Mouse (Mus musculus) limb, embryonic 13.5 days (tissue): ENCODE measurements at regions not wholly inside any gene's neighbourhood (a gene's known extent, or its start where the extent isn't known, plus 50 kb on each side); places are given as distances from the start of the nearest gene placed in this dataset.

ENCODE experiments used
- ATAC-seq: fragments of 200-750 bp; cut with Nextera tagmentation; 2 replicates; pipeline ENCODE4 v1.8.0; 2017; ENCODE audit warnings: low read depth, moderate number of reproducible peaks, moderate TSS enrichment; ENCODE audit not compliant: low FRiP score
- H3K27ac ChIP-seq: fragments of 300-500 bp; sonication (generic); 2 replicates; pipeline ENCODE4 v1.5.1; 2015; ENCODE audit warnings: inconsistent platforms, mild to moderate bottlenecking, moderate library complexity
- H3K27me3 ChIP-seq: fragments of 300-500 bp; sonication (generic); 2 replicates; pipeline ENCODE4 v1.6.1; 2015; ENCODE audit warnings: mild to moderate bottlenecking, inconsistent platforms
- H3K36me3 ChIP-seq: fragments of 300-500 bp; sonication (generic); 2 replicates; pipeline ENCODE4 v1.6.1; 2015; ENCODE audit warnings: inconsistent platforms, mild to moderate bottlenecking, moderate library complexity
- H3K4me1 ChIP-seq: fragments of 300-500 bp; sonication (generic); 2 replicates; pipeline ENCODE4 v1.6.1; 2015; ENCODE audit warnings: inconsistent platforms
- H3K4me2 ChIP-seq: fragments of 300-500 bp; sonication (generic); replicated peaks from 2 replicates; pipeline ENCODE4 v1.6.1; 2015; ENCODE audit warnings: inconsistent platforms, mild to moderate bottlenecking, moderate library complexity
- H3K4me3 ChIP-seq: fragments of 300-500 bp; sonication (generic); 2 replicates; pipeline ENCODE4 v1.5.1; 2015; ENCODE audit warnings: moderate library complexity, mild to moderate bottlenecking, inconsistent platforms
- H3K9ac ChIP-seq: fragments of 300-500 bp; sonication (generic); 2 replicates; pipeline ENCODE4 v1.6.1; 2015; ENCODE audit warnings: mild to moderate bottlenecking, inconsistent platforms
- H3K9me3 ChIP-seq: fragments of 300-500 bp; sonication (generic); 2 replicates; pipeline ENCODE4 v1.6.1; 2016; ENCODE audit warnings: inconsistent platforms
- WGBS: fragments of 180-500 bp; shearing (Covaris S2); methylation state at CpG from one replicate; pipeline ENCODE4 v1.1.7; 2015; 5-methylcytosine and 5-hydroxymethylcytosine counted together

DNA sequence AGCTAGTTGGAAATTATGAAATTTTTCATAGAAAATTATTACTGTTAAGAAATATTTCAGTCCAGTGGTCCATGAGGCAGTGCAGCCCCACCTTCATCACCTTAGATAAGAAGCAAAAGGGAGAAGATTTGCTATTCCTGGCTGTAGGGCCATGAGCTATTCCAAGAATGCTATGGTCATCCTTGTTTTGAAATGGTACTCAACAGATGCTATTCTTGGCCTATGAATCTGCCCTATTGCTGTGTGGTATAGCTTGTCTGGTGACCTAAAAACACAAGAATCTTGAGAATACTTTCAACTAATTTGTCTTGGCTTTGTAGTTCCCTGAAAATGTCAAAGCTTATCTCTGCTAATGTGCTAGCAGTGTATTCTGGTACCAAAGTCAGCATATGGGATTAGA lies 254.8 kb upstream of the Rasgrp1 start:
- Histone ChIP-seq H3K36me3 (no peaks in the 10 kb centered on the region), H3K27me3 (peaks cover 27% of the 10 kb centered on the region), H3K27ac (no peak overlapping the region), H3K4me2 (no peak overlapping the region), H3K9me3 (no peaks in the 10 kb centered on the region), H3K4me3 (no peak overlapping the region), H3K4me1 (no peaks in the 10 kb centered on the region), H3K9ac (no peak overlapping the region)
- ATAC-seq, result no peak

DNA sequence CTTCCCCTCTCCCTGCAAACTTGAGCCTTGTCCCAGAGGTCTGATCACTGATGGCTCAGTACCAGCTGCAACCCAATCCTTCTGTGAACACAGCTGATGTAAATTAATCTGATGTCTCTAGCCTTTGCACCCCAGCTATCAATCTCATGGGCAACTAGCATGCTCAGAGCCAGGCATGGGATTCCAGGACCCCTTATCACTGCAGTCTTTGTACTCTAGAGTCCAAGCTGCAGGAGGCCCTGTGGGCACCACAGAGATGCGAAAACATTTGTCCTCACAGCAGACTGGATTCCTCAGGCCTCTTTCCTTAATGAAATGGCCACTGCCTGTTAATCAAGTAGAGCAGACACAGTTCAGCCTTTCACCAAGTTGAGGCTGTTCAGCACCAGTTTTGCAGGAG lies 272.0 kb upstream of the Rasgrp1 start:
- H3K9me3 ChIP-seq, result no peaks in the 10 kb centered on the region
- H3K4me1 ChIP-seq, result peaks cover 9% of the 10 kb centered on the region
- no peak overlapping the region for H3K4me3 ChIP-seq
- 56% methylated on average over 1 of the region's 1 CpGs for WGBS
- no peaks in the 10 kb centered on the region for H3K36me3 ChIP-seq
- H3K4me2 ChIP-seq, result no peak overlapping the region
- no peak overlapping the region for H3K27ac ChIP-seq
- no peaks in the 10 kb centered on the region for H3K27me3 ChIP-seq
- H3K9ac ChIP-seq, result no peak overlapping the region
- ATAC-seq, result no peak

DNA sequence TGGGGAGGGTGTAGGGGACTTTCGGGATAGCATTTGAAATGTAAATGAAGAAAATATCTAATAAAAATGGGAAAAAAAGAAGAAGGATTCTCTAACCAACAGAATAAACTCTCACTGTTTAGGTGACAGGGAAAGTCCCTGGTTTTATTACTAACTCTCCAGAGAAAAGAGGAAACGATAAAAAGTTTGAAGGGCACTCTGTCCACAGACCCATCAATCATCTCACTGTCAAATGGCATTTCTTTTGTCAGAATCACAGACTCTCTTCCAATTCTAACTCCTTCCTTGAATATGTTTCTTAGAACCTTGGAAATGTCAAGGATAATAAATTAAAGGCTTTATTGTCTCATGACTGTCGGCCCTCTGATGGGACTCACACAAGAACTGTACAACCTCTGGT lies 275.3 kb upstream of the Rasgrp1 start:
- Histone ChIP-seq H3K27ac (no peak overlapping the region), H3K9ac (no peak overlapping the region), H3K9me3 (no peaks in the 10 kb centered on the region), H3K4me2 (no peak overlapping the region), H3K27me3 (no peaks in the 10 kb centered on the region), H3K36me3 (no peaks in the 10 kb centered on the region), H3K4me1 (peaks cover 14% of the 10 kb centered on the region), H3K4me3 (no peak overlapping the region)
- 82% methylated on average over 3 of the region's 3 CpGs for WGBS
- ATAC-seq, result no peak

- no peak overlapping the region for H3K4me3 ChIP-seq
- WGBS, result 52% methylated on average over 3 of the region's 3 CpGs
- peaks cover 9% of the 10 kb centered on the region for H3K4me1 ChIP-seq
- H3K27me3 ChIP-seq, result no peaks in the 10 kb centered on the region
- H3K9me3 ChIP-seq, result no peaks in the 10 kb centered on the region
- H3K27ac ChIP-seq, result no peak overlapping the region
- H3K9ac ChIP-seq, result no peak overlapping the region
- H3K36me3 ChIP-seq, result no peaks in the 10 kb centered on the region
- ATAC-seq, result no peak
- H3K4me2 ChIP-seq, result no peak overlapping the region
Measured at GRCm38 (mm10) chr2:117623955-117624354, 281.2 kb upstream of the Rasgrp1 start.

DNA sequence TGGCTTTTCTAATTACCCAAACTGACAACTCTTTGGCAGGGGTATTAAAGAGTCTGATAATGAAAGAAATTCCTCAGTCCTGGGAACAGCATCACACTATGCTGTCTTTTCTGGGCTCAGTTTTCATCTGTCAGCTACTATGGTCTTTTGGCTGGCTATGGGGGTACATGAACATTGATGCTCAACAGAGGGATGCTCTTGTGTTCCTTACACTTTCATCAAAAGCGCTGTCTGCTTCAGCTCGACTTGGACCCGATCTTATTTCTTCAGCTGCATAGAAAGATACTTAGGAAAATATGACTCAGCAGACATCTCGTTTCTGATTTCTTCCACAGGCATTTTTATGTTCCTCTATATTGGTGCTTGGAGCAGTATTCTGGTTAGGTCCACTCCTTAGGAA lies 292.1 kb upstream of the Rasgrp1 start:
- ATAC-seq, result no peak
- no peaks in the 10 kb centered on the region for H3K9me3 ChIP-seq
- no peak overlapping the region for H3K4me3 ChIP-seq
- H3K27me3 ChIP-seq, result no peaks in the 10 kb centered on the region
- H3K4me1 ChIP-seq, result no peaks in the 10 kb centered on the region
- no peak overlapping the region for H3K4me2 ChIP-seq
- no peak overlapping the region for H3K27ac ChIP-seq
- no peaks in the 10 kb centered on the region for H3K36me3 ChIP-seq
- no peak overlapping the region for H3K9ac ChIP-seq
- 77% methylated on average over 4 of the region's 4 CpGs for WGBS

GRCm38 (mm10) chr2:117637397-117637796 lies 294.6 kb upstream of the Rasgrp1 start:
- Histone ChIP-seq H3K4me1 (no peaks in the 10 kb centered on the region), H3K27me3 (no peaks in the 10 kb centered on the region), H3K4me3 (no peak overlapping the region), H3K27ac (no peak overlapping the region), H3K9ac (no peak overlapping the region), H3K4me2 (no peak overlapping the region), H3K36me3 (no peaks in the 10 kb centered on the region), H3K9me3 (no peaks in the 10 kb centered on the region)
- no peak for ATAC-seq
- 53% methylated on average over 2 of the region's 2 CpGs for WGBS

DNA sequence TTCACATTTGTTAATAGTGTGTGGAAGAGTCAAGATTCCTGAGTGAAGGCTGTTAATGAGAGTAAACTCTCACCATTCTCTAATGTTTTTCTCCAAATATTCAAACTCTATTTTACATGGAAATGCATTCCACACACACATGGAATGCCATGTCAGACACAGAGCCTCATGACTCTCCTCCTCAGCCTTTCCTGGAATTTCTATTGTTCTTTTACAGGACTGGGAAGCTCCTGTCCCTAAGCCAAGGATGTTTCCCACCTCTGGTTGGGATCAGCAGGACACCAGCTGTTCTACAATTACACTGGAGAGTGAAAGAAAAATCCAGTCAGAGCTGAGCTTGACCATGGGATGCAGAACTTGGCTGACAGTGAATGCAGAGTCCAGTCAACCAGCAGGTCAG lies 309.3 kb upstream of the Rasgrp1 start:
- Histone ChIP-seq H3K27ac (no peak overlapping the region), H3K9ac (no peak overlapping the region), H3K4me2 (no peak overlapping the region), H3K9me3 (no peaks in the 10 kb centered on the region), H3K4me3 (no peak overlapping the region), H3K36me3 (no peaks in the 10 kb centered on the region), H3K4me1 (peaks cover 13% of the 10 kb centered on the region), H3K27me3 (no peaks in the 10 kb centered on the region)
- no peak for ATAC-seq

DNA sequence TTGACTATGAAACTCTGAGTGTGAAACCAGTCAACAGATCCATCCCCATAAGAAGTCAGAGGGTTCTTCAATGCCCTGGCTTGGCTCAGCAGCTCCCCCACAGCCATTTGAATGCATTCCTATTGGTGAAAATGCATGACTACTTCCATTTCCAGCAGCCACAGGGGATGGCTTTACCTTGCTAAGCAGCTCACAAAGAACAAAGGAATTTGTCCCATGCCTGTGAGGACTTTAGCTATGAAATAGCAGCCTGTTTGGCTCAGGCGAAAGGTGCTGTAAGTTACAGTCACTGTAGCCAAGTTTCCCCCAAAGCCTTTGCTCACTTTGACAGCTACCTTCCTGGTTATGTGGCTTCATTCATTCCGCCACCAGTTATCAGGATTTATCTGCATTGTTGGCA lies 309.8 kb upstream of the Rasgrp1 start:
- Histone ChIP-seq H3K4me3 (no peak overlapping the region), H3K9me3 (no peaks in the 10 kb centered on the region), H3K4me1 (peaks cover 13% of the 10 kb centered on the region), H3K4me2 (no peak overlapping the region), H3K27ac (no peak overlapping the region), H3K27me3 (no peaks in the 10 kb centered on the region), H3K36me3 (no peaks in the 10 kb centered on the region), H3K9ac (no peak overlapping the region)
- ATAC-seq, result no peak
- WGBS, result 55% methylated on average over 2 of the region's 2 CpGs

DNA sequence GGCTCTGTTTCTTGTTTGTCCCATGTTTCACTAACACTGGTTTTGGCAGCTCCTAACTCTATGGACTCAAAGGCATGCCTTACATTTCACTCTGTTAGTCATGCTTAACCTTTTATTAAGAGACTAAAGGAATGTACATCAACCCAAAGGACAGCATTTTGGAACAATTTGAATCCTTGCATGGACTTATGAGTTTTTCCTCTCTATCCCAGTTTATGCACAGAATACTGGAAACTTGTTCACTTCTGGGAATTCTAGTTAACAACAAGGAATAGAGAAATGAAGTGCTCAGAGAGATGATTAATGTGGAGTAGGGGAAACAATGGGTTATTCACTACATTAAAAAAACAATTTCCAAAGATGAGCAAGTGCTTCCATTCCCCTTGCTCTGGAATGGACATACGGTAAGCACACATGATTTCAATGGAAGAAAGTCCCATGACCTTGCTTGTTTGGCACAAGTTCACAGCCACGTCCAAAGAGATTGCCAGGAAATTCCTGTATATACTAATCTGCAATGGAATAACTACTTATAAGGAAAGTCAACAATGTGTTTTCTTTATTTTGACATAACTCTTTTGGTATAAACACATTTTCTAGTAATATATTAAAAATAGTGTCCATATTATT lies 313.9 kb upstream of the Rasgrp1 start:
- Histone ChIP-seq H3K4me2 (no peak overlapping the region), H3K9me3 (no peaks in the 10 kb centered on the region), H3K36me3 (no peaks in the 10 kb centered on the region), H3K4me1 (peaks cover 10% of the 10 kb centered on the region), H3K9ac (no peak overlapping the region), H3K4me3 (no peak overlapping the region), H3K27ac (no peak overlapping the region), H3K27me3 (no peaks in the 10 kb centered on the region)
- ATAC-seq, result no peak
- whole genome bisulfite sequencing, result 73% methylated on average over 2 of the region's 2 CpGs

- no peaks in the 10 kb centered on the region for H3K9me3 ChIP-seq
- WGBS, result 89% methylated on average over 3 of the region's 3 CpGs
- no peak overlapping the region for H3K4me3 ChIP-seq
- no peak overlapping the region for H3K27ac ChIP-seq
- H3K9ac ChIP-seq, result no peak overlapping the region
- H3K36me3 ChIP-seq, result no peaks in the 10 kb centered on the region
- H3K4me1 ChIP-seq, result no peaks in the 10 kb centered on the region
- no peak for ATAC-seq
- no peaks in the 10 kb centered on the region for H3K27me3 ChIP-seq
- H3K4me2 ChIP-seq, result no peak overlapping the region
Measured at GRCm38 (mm10) chr2:117660217-117660924, 317.6 kb upstream of the Rasgrp1 start.

DNA sequence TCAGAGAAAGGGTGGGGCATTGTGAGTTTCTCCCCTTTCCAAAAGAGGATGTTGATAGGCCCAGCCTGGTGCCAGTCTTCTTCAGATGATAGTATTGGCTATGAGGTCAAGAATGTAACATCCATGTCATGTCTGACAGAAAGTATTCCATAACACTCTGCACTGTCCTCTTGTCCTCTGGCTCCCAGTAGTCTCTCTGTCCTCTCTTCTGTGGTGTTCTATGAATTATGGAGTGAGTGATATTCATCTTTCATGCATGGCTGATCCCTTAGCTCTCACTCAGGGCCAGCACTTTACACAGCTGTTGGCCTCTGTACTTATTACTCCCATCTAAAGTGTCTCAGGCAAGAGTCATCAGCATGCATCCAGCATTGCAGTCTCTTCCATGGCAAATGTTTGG lies 319.9 kb upstream of the Rasgrp1 start:
- no peak overlapping the region for H3K4me3 ChIP-seq
- ATAC-seq, result no peak
- no peak overlapping the region for H3K9ac ChIP-seq
- no peak overlapping the region for H3K4me2 ChIP-seq
- no peak overlapping the region for H3K27ac ChIP-seq
- H3K36me3 ChIP-seq, result no peaks in the 10 kb centered on the region
- H3K4me1 ChIP-seq, result peaks cover 12% of the 10 kb centered on the region
- H3K27me3 ChIP-seq, result no peaks in the 10 kb centered on the region
- no peaks in the 10 kb centered on the region for H3K9me3 ChIP-seq

DNA sequence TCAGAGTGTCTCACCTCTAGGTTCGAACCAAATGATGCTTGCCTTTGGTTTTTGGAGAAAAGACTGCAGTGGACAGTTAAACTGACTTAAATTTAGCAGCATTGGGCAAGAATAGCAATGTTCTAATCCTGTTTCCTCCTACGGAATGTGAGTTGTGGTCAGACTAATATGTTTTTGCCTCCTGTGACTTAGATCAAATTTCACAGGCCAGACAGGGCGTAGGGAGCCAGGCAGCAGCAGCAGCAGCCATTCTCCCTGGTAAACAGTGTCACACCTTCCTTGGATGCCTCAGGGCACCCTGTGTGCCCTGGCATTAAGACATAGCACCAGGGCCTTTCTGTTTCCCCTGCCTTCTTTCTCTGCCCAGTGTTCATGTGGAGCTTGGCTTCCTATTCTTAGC lies 323.7 kb upstream of the Rasgrp1 start:
- 22% methylated on average over 3 of the region's 3 CpGs for whole genome bisulfite sequencing
- H3K4me2 ChIP-seq, result no peak overlapping the region
- no peaks in the 10 kb centered on the region for H3K27me3 ChIP-seq
- no peaks in the 10 kb centered on the region for H3K36me3 ChIP-seq
- H3K4me3 ChIP-seq, result no peak overlapping the region
- no peak for ATAC-seq
- no peaks in the 10 kb centered on the region for H3K9me3 ChIP-seq
- H3K4me1 ChIP-seq, result peaks cover 12% of the 10 kb centered on the region
- H3K27ac ChIP-seq, result no peak overlapping the region
- no peak overlapping the region for H3K9ac ChIP-seq

GRCm38 (mm10) chr2:117668137-117668536 lies 325.3 kb upstream of the Rasgrp1 start:
- Histone ChIP-seq H3K27me3 (no peaks in the 10 kb centered on the region), H3K36me3 (no peaks in the 10 kb centered on the region), H3K9ac (no peak overlapping the region), H3K27ac (no peak overlapping the region), H3K9me3 (no peaks in the 10 kb centered on the region), H3K4me3 (no peak overlapping the region), H3K4me2 (no peak overlapping the region), H3K4me1 (peaks cover 12% of the 10 kb centered on the region)
- no peak for ATAC-seq
